Mouse (Mus musculus) yolk sac, embryonic 10.5 days (tissue): ENCODE measurements around the gene Platr17.

Experiments
- DNase-seq: peaks from one replicate; pipeline ENCODE4 v3.0.0-alpha.2; 2017; ENCODE audit warnings: low spot score

Gene Platr17

DNA sequence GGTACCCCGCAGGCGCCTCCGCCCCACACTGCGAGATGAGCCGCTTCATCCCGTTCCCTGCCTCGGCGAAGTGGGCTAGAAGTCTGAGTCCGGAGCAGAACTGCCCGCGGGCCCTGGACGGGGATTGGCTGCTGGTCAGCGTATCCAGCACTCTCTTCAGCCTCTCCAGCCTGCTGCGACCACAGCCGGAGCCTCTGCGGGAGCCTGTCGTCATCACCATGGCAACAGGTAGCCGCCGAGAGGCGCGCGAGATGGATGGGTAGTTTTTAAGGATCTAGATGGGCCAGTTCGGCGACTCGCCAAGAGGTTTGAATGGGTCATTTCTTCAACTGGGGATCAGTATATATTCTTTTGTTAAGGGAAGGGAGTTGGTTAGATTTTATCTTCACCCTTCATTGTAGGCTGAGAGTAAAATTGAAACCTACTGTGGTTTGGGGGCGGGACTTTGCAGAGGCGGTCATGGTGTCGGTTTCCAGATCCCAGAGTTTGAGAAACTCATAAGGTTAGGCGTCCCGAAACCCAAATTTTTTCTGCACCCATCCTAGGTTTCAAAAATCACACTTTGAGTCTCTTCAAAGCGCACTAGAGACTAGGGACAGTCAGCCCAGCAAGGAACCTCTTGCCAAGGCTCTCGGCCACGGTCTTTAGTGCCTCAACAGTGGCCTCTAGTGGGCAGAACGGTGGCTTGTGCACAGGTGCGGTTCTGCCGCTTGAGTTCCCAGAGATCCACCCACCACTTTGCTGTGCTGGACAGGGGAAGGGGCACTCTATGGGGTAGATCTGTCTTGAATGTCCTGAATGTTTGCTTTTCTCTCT is 15.6 kb downstream of the Platr17 start:
- DNase-seq, result peak; percentile 84

DNA sequence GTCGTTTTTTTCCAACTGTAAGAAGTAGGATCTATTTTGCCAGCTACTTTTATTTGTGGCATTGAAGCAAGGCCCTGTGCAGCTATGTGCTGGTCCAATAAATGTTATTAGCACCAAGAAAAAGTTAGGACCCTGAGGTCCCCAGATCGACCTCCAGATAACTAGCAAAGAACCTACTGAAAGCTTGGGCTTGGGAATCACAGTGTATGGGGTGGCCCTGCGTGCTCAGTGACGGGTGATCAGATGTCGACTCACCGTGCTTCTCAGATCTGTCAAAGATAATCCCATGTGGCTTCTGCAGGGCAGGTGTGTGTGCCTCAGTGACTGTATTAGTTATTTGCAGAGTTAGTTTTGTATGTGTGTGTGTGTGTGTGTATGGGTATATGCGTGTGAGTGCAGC is 16.4 kb downstream of the Platr17 start:
- no peak for DNase-seq

DNA sequence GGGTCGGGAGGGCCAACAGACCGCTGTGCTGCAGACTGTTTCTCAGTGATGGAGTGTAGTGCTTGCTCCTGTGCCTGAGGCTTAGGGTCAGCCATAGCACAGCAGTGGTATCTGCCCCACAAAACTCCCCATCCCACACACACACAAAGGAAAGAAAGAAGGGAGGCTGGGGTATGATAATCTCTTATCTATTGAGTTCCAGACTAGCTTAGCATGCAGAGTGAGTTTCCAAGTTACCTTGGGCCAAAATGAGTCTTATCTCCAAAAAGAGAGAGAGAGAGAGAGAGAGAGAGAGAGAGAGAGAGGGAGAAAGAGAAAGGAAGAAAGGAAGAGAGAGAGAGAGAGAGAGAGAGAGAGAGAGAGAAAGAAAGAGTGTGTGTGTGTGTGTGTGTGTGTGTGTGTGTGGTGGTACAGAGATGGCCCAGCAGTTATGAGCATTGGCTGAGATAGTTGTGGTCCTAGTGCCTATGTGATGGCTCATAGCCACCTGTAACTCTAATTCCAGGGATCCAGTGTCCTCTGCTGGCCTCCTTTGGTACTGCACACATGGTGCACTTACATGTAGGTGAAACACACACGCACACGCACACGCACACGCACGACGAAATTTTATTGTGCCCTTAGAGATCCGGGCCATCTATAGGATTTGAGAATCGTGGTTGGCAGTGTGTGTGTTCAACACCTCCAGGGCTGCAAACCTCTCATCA is 19.8 kb downstream of the Platr17 start:
- DNase-seq, result no peak

GRCm38 (mm10) chr17:33925406-33926116 is 20.6 kb downstream of the Platr17 start:
- DNase-seq, result no peak

DNA sequence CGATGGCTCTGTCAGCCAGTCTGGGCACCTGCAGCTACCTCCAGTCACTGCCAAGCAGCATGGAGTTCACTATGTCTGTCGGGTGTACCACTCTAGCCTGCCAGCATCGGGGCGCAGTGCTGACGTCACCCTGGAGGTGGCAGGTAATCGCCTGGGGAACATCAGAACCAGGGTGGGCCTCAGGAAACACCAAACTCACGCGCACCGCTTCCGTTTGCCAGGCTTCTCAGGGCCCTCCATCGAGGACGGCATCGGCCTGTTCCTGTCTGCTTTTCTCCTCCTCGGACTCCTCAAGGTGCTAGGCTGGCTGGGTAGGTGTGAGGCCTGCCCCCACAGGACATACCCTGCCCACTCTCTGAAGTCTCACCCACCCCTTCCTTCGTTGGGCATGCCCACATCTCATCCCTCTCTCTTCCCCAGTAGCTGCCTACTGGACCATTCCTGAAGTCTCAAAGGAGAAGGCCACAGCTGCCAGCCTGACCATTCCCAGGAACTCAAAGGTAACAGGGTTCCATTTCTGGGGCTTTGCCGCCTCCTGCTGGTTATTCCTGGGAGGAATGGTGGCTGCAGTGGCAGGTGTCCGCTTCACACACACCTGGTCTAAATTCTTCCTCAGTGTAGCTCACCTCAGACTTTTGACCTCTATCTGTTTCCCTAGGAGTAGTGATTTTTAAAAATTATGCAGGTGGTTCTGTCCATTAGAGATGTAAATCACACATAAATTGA is 21.4 kb downstream of the Platr17 start:
- DNase-seq, result no peak

- DNase-seq, result no peak
Observed at GRCm38 (mm10) chr17:33928251-33928947, 23.5 kb downstream of the Platr17 start.

DNA sequence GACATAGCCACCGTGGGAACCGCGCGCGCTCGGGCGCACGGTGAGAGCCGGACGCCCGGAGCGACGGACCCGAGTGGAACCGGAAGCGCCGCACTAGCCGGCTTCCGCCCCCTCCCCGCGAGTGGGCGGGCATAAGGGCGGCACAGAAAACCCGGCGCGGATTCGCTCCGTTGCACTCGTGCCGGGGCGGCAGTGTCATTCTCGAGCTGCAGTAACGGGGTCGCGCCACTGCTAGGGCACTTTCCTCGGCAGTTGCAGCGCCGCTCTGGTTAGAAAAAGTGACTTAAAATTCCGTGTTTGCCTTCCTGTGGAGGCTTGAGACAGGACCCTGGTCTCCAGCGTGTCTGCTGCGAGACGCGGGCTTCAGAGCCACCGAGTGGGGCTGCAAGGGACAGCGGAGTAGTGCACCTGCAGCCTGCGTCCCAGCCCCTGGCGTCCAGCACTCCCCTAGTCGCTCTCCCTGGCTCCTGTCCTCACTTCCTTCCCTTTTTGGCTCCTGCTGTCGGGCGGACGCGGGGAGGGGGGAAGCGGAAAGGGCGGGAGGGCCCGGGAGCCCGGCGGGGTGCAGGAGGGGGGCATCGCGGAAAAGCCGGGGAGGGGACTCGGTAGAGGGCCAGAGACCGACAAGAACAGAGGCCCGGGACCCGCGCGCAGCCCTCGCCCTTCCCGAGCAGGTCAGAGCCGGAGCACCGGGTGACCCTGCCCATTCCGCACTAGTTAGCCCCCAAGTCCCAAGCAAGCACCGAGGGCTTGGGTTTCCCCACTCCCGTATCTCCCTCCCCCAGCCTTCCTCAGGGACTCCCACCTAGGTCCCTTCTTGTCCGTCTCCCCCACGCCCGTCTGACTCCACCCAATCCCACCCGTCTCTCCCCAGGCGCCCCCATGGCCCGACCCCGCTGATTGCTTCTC is 24.7 kb downstream of the Platr17 start, which contains the start of gene Rgl2:
Gene Rgl2, plus strand, starts transcription at position 173 of the 909 bp plus-strand sequence.
- peak; percentile 93 for DNase-seq

GRCm38 (mm10) chr17:33930280-33931158 is 25.6 kb downstream of the Platr17 start:
- peak; percentile 69 for DNase-seq

DNA sequence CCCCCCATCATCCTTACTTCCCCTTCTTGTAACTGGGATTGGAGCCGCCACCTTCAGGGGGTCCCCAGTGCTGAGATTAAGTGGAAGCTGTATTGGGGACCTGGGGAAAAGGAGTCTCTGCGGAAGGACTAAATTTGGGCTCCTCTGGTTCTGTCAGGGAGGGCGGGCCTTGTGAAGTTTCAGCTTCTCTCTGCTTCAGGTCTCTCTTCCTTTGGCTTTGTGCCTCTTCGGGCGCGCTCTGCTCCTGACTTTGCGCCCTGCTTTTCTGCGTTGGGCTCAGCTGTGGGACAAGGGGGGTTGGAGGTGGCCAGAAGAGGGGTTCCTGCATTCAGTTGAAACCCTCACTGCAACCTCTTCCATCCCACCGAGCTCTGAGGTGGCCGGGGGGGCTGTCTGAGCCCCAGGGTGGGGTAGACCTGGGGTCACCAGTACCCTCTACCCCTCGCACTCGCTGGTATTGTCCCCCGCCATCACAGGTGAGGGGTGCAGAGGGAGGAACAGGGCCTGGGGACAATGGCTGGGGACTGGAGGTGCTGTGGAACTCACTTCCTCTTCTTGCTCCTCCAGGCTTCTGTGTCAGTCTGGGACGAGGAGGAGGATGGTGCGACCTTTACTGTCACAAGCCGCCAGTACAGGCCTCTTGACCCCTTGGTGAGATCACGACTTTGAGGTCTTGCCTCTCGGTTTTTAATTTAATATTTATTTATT is 26.4 kb downstream of the Platr17 start:
- no peak for DNase-seq

DNA sequence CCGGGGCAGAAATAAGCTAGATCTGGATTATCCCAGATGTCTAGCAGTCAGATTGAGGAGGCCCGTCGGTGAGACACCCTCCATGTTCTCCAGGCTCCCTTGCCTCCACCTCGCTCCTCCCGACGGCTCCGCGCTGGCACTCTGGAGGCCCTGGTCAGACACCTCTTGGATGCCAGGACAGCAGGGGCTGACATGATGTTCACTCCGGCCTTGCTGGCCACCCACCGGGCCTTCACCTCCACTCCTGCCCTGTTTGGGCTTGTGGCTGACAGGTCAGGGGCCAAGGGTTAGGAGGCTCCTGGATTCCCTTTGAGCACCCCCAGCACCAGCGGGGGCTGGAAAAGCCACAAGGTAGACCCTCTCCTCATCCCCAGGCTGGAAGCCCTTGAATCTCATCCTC is 27.0 kb downstream of the Platr17 start:
- DNase-seq, result no peak

DNA sequence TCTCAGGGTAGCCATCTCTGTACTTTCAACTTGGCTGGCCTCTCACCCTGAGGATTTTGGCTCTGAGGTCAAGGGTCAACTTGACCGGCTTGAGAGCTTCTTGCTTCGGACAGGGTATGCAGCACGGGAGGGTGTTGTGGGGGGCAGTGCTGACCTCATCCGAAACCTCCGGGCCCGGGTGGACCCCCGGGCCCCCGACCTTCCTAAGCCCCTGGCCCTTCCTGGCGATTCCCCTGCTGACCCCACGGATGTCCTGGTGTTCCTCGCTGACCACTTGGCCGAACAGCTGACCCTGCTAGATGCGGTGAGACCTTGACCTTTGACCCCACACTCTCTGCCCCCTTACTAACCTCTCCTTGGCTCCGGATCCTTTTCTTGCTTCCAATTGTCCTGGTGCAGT is 27.5 kb downstream of the Platr17 start:
- DNase-seq, result no peak

DNA sequence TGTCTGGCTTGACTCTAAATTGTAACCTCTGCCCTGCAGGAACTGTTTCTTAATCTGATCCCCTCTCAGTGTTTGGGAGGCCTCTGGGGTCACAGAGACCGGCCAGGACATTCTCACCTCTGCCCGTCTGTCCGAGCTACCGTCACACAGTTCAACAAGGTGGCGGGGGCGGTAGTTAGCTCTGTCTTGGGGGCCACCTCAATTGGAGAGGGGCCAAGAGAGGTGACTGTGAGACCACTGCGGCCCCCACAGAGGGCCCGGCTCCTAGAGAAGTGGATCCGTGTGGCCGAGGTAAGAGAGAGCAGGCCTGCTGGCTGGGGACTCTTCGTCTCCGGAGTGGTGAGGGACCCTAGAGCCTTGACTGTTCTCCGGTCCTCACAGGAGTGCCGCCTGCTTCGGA is 28.0 kb downstream of the Platr17 start:
- DNase-seq, result no peak

DNA sequence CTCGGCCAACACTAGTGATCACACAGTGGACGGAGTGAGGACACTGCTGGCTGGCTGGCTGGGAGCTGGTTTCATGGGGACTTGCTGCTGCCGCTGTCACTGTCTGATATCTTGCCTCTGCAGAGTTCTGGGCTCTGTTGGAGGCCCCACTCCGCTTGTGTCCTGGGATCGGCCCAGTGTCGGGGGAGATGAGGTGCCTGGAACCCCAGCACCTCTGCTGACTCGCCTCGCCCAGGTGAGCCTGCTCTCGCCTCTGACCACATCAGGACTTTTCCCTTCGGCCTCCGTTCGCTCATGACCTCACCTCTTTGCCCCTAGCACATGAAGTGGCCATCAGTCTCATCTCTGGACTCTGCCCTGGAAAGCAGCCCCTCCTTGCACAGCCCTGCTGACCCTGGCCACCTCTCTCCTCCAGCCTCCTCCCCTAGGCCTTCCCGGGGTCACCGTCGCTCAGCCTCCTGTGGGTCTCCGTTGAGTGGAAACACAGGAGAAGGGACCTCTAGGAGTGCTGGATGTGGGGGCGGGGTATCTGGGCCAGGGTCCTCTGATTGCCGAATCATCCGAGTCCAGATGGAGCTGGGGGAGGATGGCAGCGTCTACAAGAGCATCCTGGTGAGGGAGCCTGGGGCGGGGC is 30.6 kb downstream of the Platr17 start:
- peak; percentile 77 for DNase-seq

DNA sequence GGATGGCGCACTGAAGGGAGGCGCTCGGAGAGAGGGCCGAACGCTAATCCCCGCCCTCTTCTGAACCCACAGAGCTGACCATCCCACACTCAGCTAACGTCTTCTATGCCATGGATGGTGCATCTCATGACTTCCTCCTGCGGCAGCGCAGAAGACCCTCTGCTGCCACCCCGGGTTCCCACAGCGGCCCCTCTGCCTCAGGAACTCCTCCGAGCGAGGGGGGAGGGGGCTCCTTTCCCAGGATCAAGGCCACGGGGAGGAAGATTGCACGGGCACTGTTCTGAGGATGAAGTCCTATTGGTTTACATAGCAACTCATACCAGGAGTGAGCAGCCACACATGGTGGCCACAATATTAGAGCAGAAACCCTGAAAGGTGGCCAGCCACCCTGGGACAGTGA is 32.1 kb downstream of the Platr17 start:
- no peak for DNase-seq

DNA sequence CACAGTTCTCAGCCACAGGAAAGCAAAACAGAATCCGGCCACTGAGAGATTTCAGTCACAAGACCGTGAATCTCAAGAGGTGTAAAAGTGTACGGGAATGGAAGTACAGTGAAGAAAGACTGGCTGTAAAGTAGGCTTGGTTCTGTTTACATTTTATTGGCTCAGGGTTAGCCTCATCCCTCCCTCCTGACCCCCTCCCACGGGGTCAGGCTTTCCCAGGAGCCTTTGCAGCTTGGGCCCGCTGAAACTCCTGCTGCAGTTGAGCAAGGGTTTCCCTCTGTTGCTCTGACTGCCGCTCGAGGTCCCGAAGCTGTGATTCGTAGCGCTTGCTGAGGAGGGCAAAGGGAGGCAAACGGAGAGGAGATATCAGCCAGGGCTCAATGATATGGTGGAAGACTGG is 33.8 kb downstream of the Platr17 start:
- no peak for DNase-seq

GRCm38 (mm10) chr17:33940206-33940805 is 35.4 kb downstream of the Platr17 start, which contains the start of the genes Pfdn6 and Wdr46:
Gene Pfdn6, minus strand, starts transcription at chr17:33940343.
Gene Wdr46, plus strand, starts transcription at chr17:33940660.
- peak; percentile 91 for DNase-seq

GRCm38 (mm10) chr17:33940981-33941380 is 36.0 kb downstream of the Platr17 start:
- DNase-seq, result no peak

DNA sequence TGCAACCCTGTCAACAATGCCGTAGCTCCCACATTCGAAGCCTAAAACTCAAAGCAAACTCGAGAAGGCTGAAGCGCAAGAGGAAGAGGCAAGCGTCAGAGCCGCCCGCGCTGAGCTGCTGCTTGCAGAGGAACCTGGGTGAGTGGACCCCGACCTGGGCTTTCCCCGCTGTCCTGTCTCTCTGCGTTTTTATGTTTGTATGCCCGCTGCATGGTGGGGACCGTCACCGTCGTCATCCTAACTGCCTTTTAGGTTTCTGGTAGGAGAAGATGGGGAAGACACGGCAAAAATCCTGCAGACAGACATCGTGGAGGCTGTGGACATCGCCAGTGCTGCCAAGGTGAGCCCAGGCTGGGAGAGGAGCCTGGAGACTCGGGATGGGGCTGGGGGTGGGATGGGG is 36.4 kb downstream of the Platr17 start:
- DNase-seq, result no peak
